Mouse (Mus musculus) liver, adult 2 months (tissue): ENCODE results near the gene Nxph3.

Experiments used
- CTCF ChIP-seq: fragments of 200-500 bp; IDR thresholded peaks from 2 replicates; pipeline ENCODE4 v1.5.1; 2011; ENCODE audit warnings: low read depth, low read length, control low read depth
- POLR2A ChIP-seq: fragments of 200-500 bp; IDR thresholded peaks from 2 replicates; pipeline ENCODE4 v1.6.1; 2011; ENCODE audit warnings: low read length, control low read depth; ENCODE audit not compliant: insufficient read depth; ENCODE audit errors: extremely low read depth

DNA sequence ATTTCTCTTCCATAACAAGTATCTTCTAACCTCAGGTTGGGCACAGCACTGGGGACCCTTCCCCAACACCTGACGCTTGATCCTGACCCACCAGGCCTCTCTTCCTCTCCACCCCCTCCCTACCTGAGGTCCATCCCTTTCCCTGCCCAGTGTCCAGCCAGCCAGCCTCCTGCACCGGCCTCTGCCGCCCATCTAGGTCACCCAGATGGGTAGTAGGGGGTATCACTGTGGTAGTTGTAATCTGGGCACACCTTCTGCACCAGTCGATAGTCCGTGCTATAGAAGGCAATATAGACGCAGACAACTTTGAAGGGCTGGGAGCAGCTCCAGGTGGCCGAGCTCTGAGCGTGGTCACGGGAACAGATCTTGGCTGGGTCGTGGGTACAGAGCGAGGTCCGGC, 3.7 kb downstream of the Nxph3 start:
- TF ChIP-seq CTCF (no peak), POLR2A (no peak)
